10 mouse cellular contexts compared by ENCODE assay signal in the genomic region with DNA sequence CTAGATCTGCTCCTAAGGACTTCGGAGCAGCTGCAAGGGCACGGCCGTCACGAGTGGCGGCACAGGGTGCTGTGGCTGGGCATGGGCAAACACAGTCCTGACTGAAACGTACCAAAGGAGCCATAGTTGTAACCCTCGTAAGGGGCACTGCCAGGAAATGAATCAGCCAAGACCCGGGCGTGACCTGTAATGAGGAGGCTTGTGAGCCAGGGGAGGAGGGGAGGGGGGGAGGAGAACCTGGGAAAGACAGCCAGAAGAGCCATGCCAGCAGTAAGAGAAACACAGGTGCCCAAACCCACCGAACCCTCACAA. TPM values are rescaled to one million over a fixed set of nuclear protein-coding genes. Genes with fewer than 3 reads are reported as not detected.
"Had no signal": no experiment of that assay in that cellular context is flagged by ENCODE, and none has a peak within 500 bp of the region (broad histone marks: within the 10 kb centered on the region; RNA-seq: fewer than 3 reads in every experiment).

No protein-coding gene starts in this region.

- ATAC-seq: lung, postnatal 0 days; midbrain, embryonic 13.5 days; midbrain, embryonic 15.5 days had no signal

- DNase-seq: lung, adult 2 months; lung, postnatal 14 days; lung, postnatal 36 days; right cerebral cortex, postnatal 14 days; thymus, adult 18-20 months; thymus, postnatal 14 days had no signal

RNA-seq across cellular contexts. Expression of a gene that starts 11.0 kb away (rescaled TPM):
- total RNA-seq: monocyte, adult 5-6 weeks had no signal
